Mouse (Mus musculus): ENCODE data around the gene Map3k14. TPM values are rescaled to one million over a fixed set of nuclear protein-coding genes. Genes with fewer than 3 reads are reported as not detected.
"Not testable (repeated sequence)": the region's sequence is repeated elsewhere in the genome, so short reads cannot be mapped to it uniquely, and the experiment has no call there.

Gene Map3k14
- total RNA-seq (2014; fragmentation: Nextera tagmentation) (1.8 and 2.9 TPM in 2 replicates), total RNA-seq (2017) (1.2 and 3.1 TPM in 2 replicates)

DNA sequence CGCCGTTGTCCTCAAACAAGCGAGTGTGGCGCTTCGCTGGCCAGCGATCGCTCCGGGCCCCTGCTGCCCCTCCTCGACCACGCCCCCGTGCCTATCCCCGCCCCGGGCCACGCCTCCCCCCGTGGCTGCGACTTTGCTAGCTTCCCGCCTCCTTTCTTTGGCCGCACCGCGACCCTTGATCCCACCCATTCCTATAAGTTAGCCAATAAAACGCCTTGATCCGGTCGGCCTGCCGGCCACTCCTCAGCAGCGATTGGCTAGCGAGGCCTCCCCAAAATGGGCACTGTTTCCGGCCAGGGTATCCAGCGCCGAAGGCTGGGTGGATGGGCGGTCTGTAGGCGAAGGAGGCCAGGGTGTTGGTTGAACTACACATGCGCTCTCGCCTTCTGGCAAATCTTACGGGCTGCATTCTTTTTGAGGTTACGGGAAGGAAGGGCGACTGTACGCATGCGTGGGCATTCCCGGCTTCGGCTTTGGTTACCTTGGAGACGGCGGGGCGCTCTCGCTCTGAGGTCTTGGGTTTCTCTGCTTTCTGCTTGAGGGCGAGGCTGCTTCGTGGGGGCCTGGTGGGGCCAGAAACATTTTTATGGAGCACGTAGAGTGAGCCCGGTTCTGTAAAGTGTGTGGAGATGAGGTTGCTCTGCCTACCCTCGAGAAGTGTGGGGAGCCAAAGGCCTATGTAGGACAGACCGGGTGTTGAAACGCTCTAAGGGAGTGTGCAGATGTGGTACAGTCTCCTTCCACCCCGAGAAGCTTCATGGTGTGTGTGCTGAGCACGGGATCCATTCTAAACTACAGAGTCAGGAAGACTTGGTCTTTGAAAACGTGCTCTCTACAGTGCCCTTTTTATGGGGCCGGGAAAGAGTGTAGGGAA is at the start of gene Map3k14:
Map3k14 (minus strand) TSS at position 127 of the 874 bp plus-strand sequence.
- ATAC-seq (replicated peaks; ENCODE audit: low FRiP score, low TSS enrichment, poor library complexity, severe bottlenecking): peak; percentile 94

- ATAC-seq (replicated peaks; ENCODE audit: low FRiP score, low TSS enrichment, poor library complexity, severe bottlenecking): no peak
Observed at GRCm38 (mm10) chr11:103315379-103315778, 48.1 kb upstream of the Map3k14 start.

DNA sequence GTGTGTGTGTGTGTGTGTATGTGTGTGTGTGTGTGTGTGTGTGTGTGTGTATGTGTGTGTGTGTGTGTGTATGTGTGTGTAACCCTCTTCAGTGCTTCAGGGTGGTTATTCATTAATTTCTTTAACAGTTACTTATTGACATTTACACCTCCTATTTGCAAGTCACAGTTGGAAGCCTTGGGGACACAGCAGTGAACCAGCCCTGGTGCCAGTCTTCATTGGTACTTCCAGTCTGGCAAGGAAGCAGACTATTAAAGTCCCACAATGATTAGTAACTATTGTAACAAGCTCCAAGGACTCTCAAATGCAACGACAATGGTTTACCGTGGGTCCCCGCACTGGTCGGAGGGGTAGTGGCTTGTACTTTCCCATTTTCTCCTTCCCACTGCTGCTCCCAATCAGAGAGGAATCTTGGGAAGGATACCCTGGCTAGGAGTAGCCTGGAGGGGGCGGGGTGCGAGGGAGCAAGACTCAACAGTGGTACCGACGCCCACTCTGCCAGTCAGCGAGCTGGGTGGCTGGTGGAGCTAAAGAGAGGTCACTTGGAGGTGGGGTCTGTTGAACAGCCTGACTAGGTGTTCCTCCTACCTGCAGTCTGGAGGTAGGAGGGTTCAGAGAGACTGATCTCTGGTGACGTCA is 47.6 kb upstream of the Map3k14 start:
- ATAC-seq (replicated peaks; ENCODE audit: low FRiP score, low TSS enrichment, poor library complexity, severe bottlenecking): no peak

GRCm38 (mm10) chr11:103313542-103313941 is 46.3 kb upstream of the Map3k14 start:
- ATAC-seq (replicated peaks; ENCODE audit: low FRiP score, low TSS enrichment, poor library complexity, severe bottlenecking): no peak

GRCm38 (mm10) chr11:103312655-103313255 is 45.5 kb upstream of the Map3k14 start:
- ATAC-seq (replicated peaks; ENCODE audit: low FRiP score, low TSS enrichment, poor library complexity, severe bottlenecking): no peak

DNA sequence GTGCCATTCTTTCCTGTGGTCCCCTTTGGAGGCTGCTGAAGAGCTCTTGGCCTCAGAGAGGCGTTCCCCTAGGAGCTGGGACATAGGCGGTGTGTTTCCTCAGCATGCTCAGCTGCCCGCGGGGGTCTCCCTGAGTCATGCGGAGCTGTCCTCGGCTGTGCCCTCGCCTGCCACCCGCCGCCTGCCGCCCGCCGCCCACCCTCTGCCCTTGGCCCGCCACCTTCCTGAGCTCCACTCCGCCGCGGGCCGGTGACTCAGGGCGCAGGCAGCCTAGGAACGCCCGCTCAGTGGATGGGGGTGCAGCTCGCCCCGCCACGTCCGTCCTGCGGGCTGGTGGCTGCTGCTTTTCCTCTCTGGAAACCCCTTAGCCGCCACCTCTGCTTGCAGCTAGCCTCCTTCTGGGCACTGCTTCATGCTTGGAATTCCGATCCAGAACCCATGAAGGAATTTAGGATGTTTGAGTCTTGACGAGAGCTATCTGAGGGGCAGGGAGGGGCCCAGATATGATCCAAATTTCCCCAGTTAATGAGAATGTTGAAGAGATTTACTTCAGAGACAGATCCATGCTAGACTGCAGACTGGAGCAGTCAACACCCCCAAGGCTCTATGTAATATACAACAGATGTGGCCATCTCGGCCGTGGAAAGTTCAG is 44.8 kb upstream of the Map3k14 start:
- no peak; the same call in 1 of the 2 replicates for ATAC-seq (replicated peaks; ENCODE audit: low FRiP score, low TSS enrichment, poor library complexity, severe bottlenecking)

DNA sequence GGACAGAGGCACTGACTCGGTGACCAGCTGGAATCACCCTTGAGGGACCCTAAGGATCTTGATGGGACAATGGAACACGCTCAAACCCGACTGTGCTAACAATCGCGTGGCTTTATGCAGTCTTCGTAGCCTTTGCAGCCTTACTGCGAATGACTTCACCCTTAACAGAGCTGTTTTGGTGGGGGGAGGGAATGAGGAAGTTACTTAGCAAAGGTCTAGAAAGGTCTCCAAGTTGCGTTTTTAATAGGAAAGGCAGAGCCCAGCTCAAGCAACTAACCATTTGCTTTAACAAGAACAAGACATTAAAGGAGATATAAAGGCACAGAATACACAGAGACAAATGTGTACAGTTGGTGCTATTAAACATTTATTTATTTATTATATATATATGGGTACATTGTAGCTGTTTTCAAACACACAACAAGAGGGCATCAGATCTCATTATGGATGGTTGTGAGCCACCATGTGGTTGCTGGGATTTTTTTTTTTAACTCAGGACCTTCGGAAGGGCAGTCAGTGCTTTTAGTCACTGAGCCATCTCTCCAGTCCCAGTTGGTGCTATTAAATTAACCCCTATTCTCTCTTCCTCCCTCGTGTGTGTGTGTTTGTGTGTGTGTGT is 42.8 kb upstream of the Map3k14 start:
- no peak for ATAC-seq (replicated peaks; ENCODE audit: low FRiP score, low TSS enrichment, poor library complexity, severe bottlenecking)

DNA sequence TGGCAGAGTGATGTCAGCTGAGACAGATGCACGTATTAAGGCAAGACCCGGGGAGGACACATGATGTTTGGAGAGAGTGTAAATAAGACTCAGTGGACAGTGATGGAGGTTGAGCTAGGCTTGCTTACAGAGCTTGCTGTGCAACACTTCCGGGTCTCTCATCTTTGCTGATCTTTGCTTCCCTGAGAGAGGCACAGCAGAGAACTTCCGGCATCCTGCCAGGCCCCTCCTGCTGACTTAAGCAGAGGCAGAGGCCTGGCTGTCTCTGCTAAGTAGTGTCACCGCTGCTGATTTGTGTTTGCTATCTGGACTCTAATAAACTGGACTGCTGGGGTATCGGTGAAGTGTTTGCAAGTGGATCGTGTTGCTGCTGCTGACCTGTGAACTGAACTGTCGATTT is 40.6 kb upstream of the Map3k14 start:
- ATAC-seq (replicated peaks; ENCODE audit: low FRiP score, low TSS enrichment, poor library complexity, severe bottlenecking): no peak

DNA sequence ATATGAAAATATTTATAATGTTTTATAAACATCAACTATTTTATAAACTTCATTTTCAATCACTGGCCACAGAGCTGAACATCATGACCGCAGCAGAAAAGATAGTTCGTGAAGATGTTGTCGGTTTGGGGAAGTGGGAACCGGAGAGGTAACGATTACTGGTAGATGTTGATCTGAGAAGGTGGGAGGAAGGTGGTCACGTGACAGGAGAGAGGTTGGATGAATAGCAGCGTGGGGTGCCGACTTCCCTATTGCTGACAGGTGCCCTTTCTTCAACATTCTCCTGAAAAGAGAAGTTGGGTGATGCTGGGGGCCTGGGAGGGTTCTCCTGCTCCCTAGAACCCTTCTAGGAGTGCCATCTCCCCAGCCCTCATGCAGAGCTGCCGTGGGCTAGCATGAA is 37.3 kb upstream of the Map3k14 start:
- ATAC-seq (replicated peaks; ENCODE audit: low FRiP score, low TSS enrichment, poor library complexity, severe bottlenecking): no peak

GRCm38 (mm10) chr11:103294772-103295171 is 27.5 kb upstream of the Map3k14 start:
- no peak for ATAC-seq (replicated peaks; ENCODE audit: low FRiP score, low TSS enrichment, poor library complexity, severe bottlenecking)

GRCm38 (mm10) chr11:103294066-103294465 is 26.8 kb upstream of the Map3k14 start:
- no peak for ATAC-seq (replicated peaks; ENCODE audit: low FRiP score, low TSS enrichment, poor library complexity, severe bottlenecking)

DNA sequence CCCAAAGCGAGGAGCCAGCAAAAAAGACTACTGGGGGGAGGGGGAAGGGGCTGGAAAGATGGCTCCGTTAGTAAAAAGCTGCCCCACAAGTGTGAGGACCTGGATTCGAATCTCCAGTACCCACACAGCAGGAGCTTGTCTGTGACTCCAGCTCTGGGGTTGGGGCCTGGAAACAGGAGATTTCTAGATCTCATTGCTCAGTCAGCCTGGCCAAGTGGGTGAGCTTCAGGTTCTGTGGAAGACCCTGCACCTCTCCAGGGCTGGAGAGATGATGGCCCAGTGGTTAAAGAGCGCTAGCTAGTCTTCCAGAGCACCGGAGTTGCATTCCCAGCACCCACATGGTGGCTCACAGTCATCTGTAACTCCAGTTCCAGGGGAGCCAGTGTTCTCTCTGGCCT is 25.6 kb upstream of the Map3k14 start:
- no peak for ATAC-seq (replicated peaks; ENCODE audit: low FRiP score, low TSS enrichment, poor library complexity, severe bottlenecking)

DNA sequence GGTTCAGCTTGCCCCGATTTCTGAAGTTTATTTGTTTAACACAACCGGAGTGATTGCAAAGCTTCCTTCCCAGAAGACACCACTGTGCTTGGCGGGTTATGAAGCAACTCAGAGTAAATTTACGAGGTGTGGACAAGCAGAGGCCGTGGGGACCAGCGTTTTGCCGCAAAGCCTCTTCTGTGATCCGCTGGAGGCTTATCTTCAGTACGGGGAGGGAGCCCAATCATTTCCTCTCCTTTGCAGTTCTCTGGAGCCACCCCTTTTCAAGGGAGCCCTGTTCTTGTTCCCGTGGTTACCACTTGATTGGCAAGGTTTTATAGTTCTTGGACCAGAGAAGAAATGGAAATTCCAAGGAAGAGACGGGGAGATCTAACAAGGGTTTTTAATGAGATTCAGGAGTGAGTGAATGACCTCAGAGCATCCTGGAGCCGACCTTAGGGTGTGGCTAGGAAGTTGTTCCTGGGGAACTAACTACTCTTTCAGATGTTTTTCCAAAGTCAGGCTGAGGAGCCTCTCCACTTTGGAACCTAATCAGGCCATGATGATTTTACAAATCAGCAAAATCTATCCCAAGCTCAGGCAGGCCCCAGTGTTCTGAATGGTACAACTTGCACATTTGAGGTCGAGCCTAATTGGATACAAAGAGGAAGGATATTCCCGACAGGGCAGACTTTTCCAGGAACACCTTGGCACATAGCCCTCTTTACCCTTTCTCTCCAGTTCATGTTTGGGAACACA is 25.0 kb upstream of the Map3k14 start:
- ATAC-seq (replicated peaks; ENCODE audit: low FRiP score, low TSS enrichment, poor library complexity, severe bottlenecking): peak; percentile 68

- ATAC-seq (replicated peaks; ENCODE audit: low FRiP score, low TSS enrichment, poor library complexity, severe bottlenecking): not testable (repeated sequence)
Observed at GRCm38 (mm10) chr11:103290841-103291240, 23.6 kb upstream of the Map3k14 start.

DNA sequence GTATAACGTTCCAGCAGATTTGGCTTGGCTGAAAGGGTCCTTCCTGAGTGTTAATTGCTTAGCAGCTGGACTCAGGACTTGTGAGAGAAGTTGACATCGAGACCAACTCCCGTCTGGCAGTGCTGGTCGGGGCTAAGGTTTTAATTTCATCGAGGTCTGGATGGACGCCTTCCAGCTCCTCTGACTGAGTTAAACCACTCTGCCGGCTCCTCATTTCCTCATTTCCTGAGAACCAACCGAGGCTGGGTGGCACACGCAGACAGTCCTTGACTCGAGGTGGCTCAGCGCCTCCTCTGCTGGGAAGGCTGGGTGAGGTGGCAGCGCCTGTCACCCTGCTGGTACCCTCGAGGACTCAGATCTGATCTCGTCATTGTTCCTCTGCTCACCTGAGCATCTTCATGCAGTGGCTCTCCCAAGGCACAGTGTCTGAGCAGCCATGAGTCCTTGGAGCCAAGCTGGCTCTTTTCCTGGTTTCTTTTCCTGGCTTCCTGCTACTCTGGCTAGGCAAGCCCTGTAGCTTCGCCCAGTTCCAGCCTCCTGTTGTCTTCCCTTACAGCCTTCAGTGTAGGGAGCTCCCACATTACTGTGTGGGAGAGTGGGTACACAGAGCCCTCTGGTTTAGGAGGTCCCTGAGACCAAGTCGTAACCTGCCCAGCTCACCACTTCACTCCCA is 21.2 kb upstream of the Map3k14 start:
- ATAC-seq (replicated peaks; ENCODE audit: low FRiP score, low TSS enrichment, poor library complexity, severe bottlenecking): no peak

DNA sequence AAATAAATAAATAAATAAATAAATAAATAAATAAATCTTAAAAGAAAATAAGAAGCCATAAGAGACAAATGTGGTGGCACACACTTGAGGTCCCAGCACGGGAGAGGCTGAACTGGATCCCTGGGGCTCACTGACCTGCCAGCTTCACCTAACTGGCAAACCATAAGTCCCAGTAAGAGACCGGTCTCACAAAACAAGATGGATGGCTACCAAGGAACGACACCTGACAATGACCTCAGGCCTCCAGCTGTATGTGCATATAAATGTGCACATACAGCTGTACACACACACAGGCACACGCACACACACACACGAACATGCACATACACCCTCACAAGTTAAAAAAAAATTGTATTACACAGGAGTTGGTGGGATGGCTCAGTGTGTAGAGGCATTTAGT is 19.6 kb upstream of the Map3k14 start:
- ATAC-seq (replicated peaks; ENCODE audit: low FRiP score, low TSS enrichment, poor library complexity, severe bottlenecking): no peak

GRCm38 (mm10) chr11:103285951-103286350 is 18.7 kb upstream of the Map3k14 start:
- no peak for ATAC-seq (replicated peaks; ENCODE audit: low FRiP score, low TSS enrichment, poor library complexity, severe bottlenecking)

- no peak for ATAC-seq (replicated peaks; ENCODE audit: low FRiP score, low TSS enrichment, poor library complexity, severe bottlenecking)
Observed at GRCm38 (mm10) chr11:103285276-103285675, 18.0 kb upstream of the Map3k14 start.
